Mouse (Mus musculus) midbrain, embryonic 11.5 days (tissue): ENCODE measurements at regions not wholly inside any gene's neighbourhood (a gene's known extent, or its start where the extent isn't known, plus 50 kb on each side); places are given as distances from the start of the nearest gene placed in this dataset.

ENCODE experiments used
- ATAC-seq: fragments of 200-750 bp; cut with Nextera tagmentation; 2 replicates; pipeline ENCODE4 v1.8.0; 2017; ENCODE audit warnings: moderate TSS enrichment, moderate library complexity; ENCODE audit not compliant: low FRiP score
- DNase-seq: peaks from one replicate; pipeline ENCODE4 v3.0.0; 2015; ENCODE audit warnings: low spot score; ENCODE audit errors: missing footprints
- H3K27ac ChIP-seq: fragments of 300-500 bp; sonication (generic); 2 replicates; pipeline ENCODE4 v1.5.1; 2014; ENCODE audit warnings: low read depth, low read length
- H3K27me3 ChIP-seq: fragments of 300-500 bp; sonication (generic); 2 replicates; pipeline ENCODE4 v1.6.1; 2014; ENCODE audit warnings: mild to moderate bottlenecking, low read length, moderate library complexity, mixed read lengths; ENCODE audit not compliant: control insufficient read depth, insufficient read depth
- H3K36me3 ChIP-seq: fragments of 300-500 bp; sonication (generic); 2 replicates; pipeline ENCODE4 v1.6.1; 2014; ENCODE audit warnings: mild to moderate bottlenecking, low read length, moderate library complexity, mixed read lengths; ENCODE audit not compliant: control insufficient read depth, insufficient read depth
- H3K4me1 ChIP-seq: fragments of 300-500 bp; sonication (generic); 2 replicates; pipeline ENCODE4 v1.6.1; 2014; ENCODE audit warnings: low read length; ENCODE audit not compliant: control insufficient read depth, insufficient read depth
- H3K4me2 ChIP-seq: fragments of 300-500 bp; sonication (generic); 2 replicates; pipeline ENCODE4 v1.6.1; 2014; ENCODE audit warnings: mild to moderate bottlenecking, moderate library complexity
- H3K4me3 ChIP-seq: fragments of 300-500 bp; sonication (generic); 2 replicates; pipeline ENCODE4 v1.5.1; 2014; ENCODE audit warnings: low read depth, low read length
- H3K9ac ChIP-seq: fragments of 300-500 bp; sonication (generic); 2 replicates; pipeline ENCODE4 v1.6.1; 2014; ENCODE audit warnings: low read length
- H3K9me3 ChIP-seq: fragments of 300-500 bp; sonication (generic); 2 replicates; pipeline ENCODE4 v1.6.1; 2016; ENCODE audit warnings: low read length; ENCODE audit not compliant: control insufficient read depth
- WGBS: fragments of 180-500 bp; shearing (Covaris S2); extraction: QIAGEN DNeasy Blood & Tissue Kit; methylation state at CpG from one replicate; pipeline ENCODE4 v1.1.7; 2014; 5-methylcytosine and 5-hydroxymethylcytosine counted together

- no peaks in the 10 kb centered on the region for H3K36me3 ChIP-seq
- H3K27ac ChIP-seq: no peak overlapping the region
- H3K4me2 ChIP-seq: no peak overlapping the region
- 82% methylated on average over 7 of the region's 7 CpGs for WGBS
- ATAC-seq: no peak
- no peaks in the 10 kb centered on the region for H3K4me1 ChIP-seq
- H3K9ac ChIP-seq: no peak overlapping the region
- DNase-seq: no peak
- H3K9me3 ChIP-seq: no peaks in the 10 kb centered on the region
- no peak overlapping the region for H3K4me3 ChIP-seq
- H3K27me3 ChIP-seq: no peaks in the 10 kb centered on the region
Measured at GRCm38 (mm10) chr3:81563858-81564756, 368.3 kb upstream of the Ctso start.

- H3K27me3 ChIP-seq: no peaks in the 10 kb centered on the region
- H3K4me1 ChIP-seq: no peaks in the 10 kb centered on the region
- no peak overlapping the region for H3K4me2 ChIP-seq
- DNase-seq (no peak), ATAC-seq (no peak)
- WGBS: 84% methylated on average over 1 of the region's 1 CpGs
- no peak overlapping the region for H3K4me3 ChIP-seq
- no peak overlapping the region for H3K9ac ChIP-seq
- H3K9me3 ChIP-seq: no peaks in the 10 kb centered on the region
- H3K27ac ChIP-seq: no peak overlapping the region
- H3K36me3 ChIP-seq: no peaks in the 10 kb centered on the region
Measured at GRCm38 (mm10) chr3:81564757-81565063, 367.7 kb upstream of the Ctso start.

DNA sequence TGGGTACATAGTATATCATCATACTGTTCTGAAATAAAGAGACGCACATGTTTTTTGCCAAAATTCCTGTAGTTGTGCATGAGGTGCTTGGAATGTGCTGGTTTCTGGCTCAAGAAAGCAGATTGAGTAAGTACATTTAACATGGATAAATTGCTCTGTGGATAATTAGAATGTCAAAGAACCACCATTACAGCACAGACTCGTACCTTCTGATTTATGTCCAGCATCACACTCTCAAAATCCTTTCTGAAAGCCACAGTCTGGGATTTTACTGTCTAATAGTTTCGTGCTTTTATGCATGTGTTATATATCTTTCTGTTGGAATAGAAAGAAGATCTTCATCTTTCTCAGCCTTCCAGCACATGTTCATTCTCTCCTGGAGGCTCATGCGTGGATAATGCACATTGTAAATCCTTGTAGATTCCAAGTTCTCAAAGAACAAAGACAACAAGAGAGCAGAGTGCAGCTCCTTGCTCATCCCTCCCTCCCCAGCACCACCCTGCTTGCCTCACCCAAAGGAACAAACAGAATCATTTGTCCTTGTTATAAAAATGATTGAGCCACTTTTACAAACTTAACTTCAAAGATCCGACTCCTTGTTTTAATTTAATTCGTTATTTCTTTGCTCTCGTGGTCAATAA is 348.9 kb upstream of the Ctso start:
- ATAC-seq: no peak

GRCm38 (mm10) chr3:81589109-81589508 is 343.3 kb upstream of the Ctso start:
- Histone ChIP-seq H3K9me3 (no peaks in the 10 kb centered on the region), H3K4me1 (no peaks in the 10 kb centered on the region), H3K9ac (no peak overlapping the region), H3K4me2 (no peak overlapping the region), H3K27ac (no peak overlapping the region), H3K27me3 (no peaks in the 10 kb centered on the region), H3K36me3 (no peaks in the 10 kb centered on the region), H3K4me3 (no peak overlapping the region)
- DNase-seq: no peak
- 91% methylated on average over 3 of the region's 3 CpGs for WGBS
- ATAC-seq: no peak

More for the DNA sequence above, 348.9 kb upstream of the Ctso start:
- Histone ChIP-seq H3K36me3 (no peaks in the 10 kb centered on the region), H3K27me3 (no peaks in the 10 kb centered on the region), H3K4me3 (no peak overlapping the region), H3K4me2 (no peak overlapping the region), H3K9ac (no peak overlapping the region), H3K27ac (no peak overlapping the region), H3K4me1 (no peaks in the 10 kb centered on the region), H3K9me3 (no peaks in the 10 kb centered on the region)
- DNase-seq: no peak
- 82% methylated on average over 7 of the region's 7 CpGs for WGBS

GRCm38 (mm10) chr3:81629157-81629556 is 303.2 kb upstream of the Ctso start:
- Histone ChIP-seq H3K36me3 (no peaks in the 10 kb centered on the region), H3K9me3 (no peaks in the 10 kb centered on the region), H3K27me3 (no peaks in the 10 kb centered on the region), H3K27ac (no peak overlapping the region), H3K4me1 (no peaks in the 10 kb centered on the region), H3K9ac (no peak overlapping the region), H3K4me2 (no peak overlapping the region), H3K4me3 (no peak overlapping the region)
- DNase-seq (no peak), ATAC-seq (no peak)
- 65% methylated on average over 2 of the region's 2 CpGs for WGBS

GRCm38 (mm10) chr3:81658490-81658889 is 273.9 kb upstream of the Ctso start:
- WGBS: 44% methylated on average over 3 of the region's 3 CpGs
- H3K9ac ChIP-seq: no peak overlapping the region

GRCm38 (mm10) chr3:81661620-81662019 is 270.8 kb upstream of the Ctso start:
- WGBS: 34% methylated on average over 1 of the region's 1 CpGs
- Histone ChIP-seq H3K27ac (no peak overlapping the region), H3K4me3 (no peak overlapping the region), H3K36me3 (no peaks in the 10 kb centered on the region), H3K9ac (no peak overlapping the region), H3K9me3 (no peaks in the 10 kb centered on the region), H3K27me3 (no peaks in the 10 kb centered on the region), H3K4me1 (peaks cover 3% of the 10 kb centered on the region), H3K4me2 (no peak overlapping the region)
- ATAC-seq (peak; percentile 90), DNase-seq (no peak)

More at GRCm38 (mm10) chr3:81658490-81658889, 273.9 kb upstream of the Ctso start:
- Histone ChIP-seq H3K27ac (no peak overlapping the region), H3K4me3 (no peak overlapping the region), H3K36me3 (no peaks in the 10 kb centered on the region), H3K4me1 (peaks cover 3% of the 10 kb centered on the region), H3K9me3 (no peaks in the 10 kb centered on the region), H3K27me3 (no peaks in the 10 kb centered on the region), H3K4me2 (no peak overlapping the region)
- ATAC-seq (no peak), DNase-seq (no peak)

DNA sequence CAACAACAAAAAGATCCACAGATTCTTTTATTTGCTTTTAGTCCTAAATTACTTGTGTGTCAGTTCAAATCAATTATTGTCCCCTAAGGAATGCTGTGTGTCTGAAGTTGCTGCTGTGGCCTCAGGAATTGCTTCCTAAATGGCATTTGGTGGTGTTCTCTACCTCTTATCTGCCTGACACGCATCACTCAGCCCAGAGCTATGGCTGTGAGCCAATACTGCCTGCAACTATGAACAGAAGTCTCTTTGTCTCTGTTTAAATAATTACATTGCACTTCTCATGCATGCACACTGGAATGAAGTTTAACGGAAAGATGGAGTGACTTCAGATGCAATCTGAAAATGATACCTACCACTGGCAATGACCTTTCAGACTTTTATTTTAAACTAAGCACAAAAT is 266.1 kb upstream of the Ctso start:
- ATAC-seq: no peak
- Histone ChIP-seq H3K4me2 (no peak overlapping the region), H3K27ac (no peak overlapping the region), H3K27me3 (no peaks in the 10 kb centered on the region), H3K9me3 (no peaks in the 10 kb centered on the region), H3K9ac (no peak overlapping the region), H3K4me3 (no peak overlapping the region), H3K4me1 (peaks cover 3% of the 10 kb centered on the region), H3K36me3 (no peaks in the 10 kb centered on the region)
- no peak for DNase-seq
- 72% methylated on average over 2 of the region's 2 CpGs for WGBS

DNA sequence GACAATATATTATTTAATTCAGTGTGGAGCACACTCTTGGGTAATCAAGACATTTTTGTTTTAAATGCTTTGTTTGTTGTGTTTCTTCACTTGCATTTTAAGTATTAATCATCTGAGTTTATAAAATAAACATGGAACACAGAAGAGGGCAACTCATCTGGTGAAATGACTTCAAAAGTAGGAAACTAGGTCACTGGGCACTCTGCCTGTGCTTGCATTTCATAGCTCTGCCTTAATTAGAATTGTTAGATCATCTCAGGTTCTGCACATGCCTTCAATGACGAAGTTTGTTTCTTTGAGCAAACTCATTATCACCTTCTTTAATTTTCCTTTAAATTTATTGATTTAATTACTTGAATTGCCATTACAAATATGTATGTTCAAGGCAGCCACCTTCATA is 255.8 kb upstream of the Ctso start:
- no peak for ATAC-seq
- H3K27ac ChIP-seq: no peak overlapping the region
- 87% methylated on average over 1 of the region's 1 CpGs for WGBS
- H3K4me1 ChIP-seq: no peaks in the 10 kb centered on the region
- H3K9me3 ChIP-seq: no peaks in the 10 kb centered on the region
- H3K27me3 ChIP-seq: no peaks in the 10 kb centered on the region
- H3K4me3 ChIP-seq: no peak overlapping the region
- H3K4me2 ChIP-seq: no peak overlapping the region
- no peak for DNase-seq
- H3K9ac ChIP-seq: no peak overlapping the region
- H3K36me3 ChIP-seq: no peaks in the 10 kb centered on the region
